Mouse (Mus musculus): ENCODE measurements around the gene Homez. TPM values are rescaled to one million over a fixed set of nuclear protein-coding genes. Genes with fewer than 3 reads are reported as not detected.

Gene Homez
- total RNA-seq, 2 experiments from 2014 or later = 12.2 to 16.5 TPM

Other genes with a start within 250 kb of the Homez start
- not detected for gene Psmb11, start 249.5 kb downstream of the Homez start, total RNA-seq (2021)
- gene Gm17606, start 230.0 kb downstream of the Homez start, total RNA-seq (2021) = not detected
- gene Cdh24, start 229.6 kb downstream of the Homez start, total RNA-seq (2021) = 1 to 10 TPM in 1 of 2 experiments, under 1 TPM in 1; 0.95 to 1.4 TPM
- gene 1700123O20Rik, start 184.7 kb downstream of the Homez start, total RNA-seq (2021) = 10 to 100 TPM; 40.6 to 42.1 TPM
- gene Acin1, start 184.0 kb downstream of the Homez start, total RNA-seq (2021) = 100 to 1,000 TPM; 140 to 178 TPM
- gene Gm29776, start 172.1 kb downstream of the Homez start, total RNA-seq (2021) = under 1 TPM in 1 of 2 experiments, not detected in 1; 0.23 TPM
- not detected for gene Cebpe, start 158.8 kb downstream of the Homez start, total RNA-seq (2021)
- 10 to 100 TPM; 28.1 to 56.8 TPM for gene Slc7a8, start 89.0 kb downstream of the Homez start, total RNA-seq (2021)
- gene Rnf212b, start 56.8 kb downstream of the Homez start, total RNA-seq (2021) = under 1 TPM; 0.43 to 0.56 TPM
- gene Ppp1r3e, start 6.6 kb upstream of the Homez start, total RNA-seq (2021) = 10 to 100 TPM; 17.8 to 19.2 TPM
- 10 to 100 TPM; 54.3 to 57.2 TPM for gene Bcl2l2, start 12.4 kb upstream of the Homez start, total RNA-seq (2021)
- 1 to 10 TPM in 1 of 2 experiments, not detected in 1; 2.0 TPM for gene Gm20521, start 12.5 kb upstream of the Homez start, total RNA-seq (2021)
- 100 to 1,000 TPM; 167 to 173 TPM for gene Pabpn1, start 21.5 kb upstream of the Homez start, total RNA-seq (2021)
- gene Slc22a17, start 42.2 kb upstream of the Homez start, total RNA-seq (2021) = 10 to 100 TPM; 28.0 to 37.6 TPM
- 1 to 10 TPM; 2.5 to 3.0 TPM for gene Efs, start 55.2 kb upstream of the Homez start, total RNA-seq (2021)
- gene Il25, start 61.7 kb upstream of the Homez start, total RNA-seq (2021) = not detected
- gene Cmtm5, start 65.3 kb upstream of the Homez start, total RNA-seq (2021) = under 1 TPM; 0.46 to 0.83 TPM
- not detected for gene Myh6, start 96.0 kb upstream of the Homez start, total RNA-seq (2021)
- not detected for gene Gm17428, start 106.0 kb upstream of the Homez start, total RNA-seq (2021)
- under 1 TPM in 1 of 2 experiments, not detected in 1; 0.49 TPM for gene Myh7, start 123.7 kb upstream of the Homez start, total RNA-seq (2021)
- gene Ngdn, start 144.5 kb upstream of the Homez start, total RNA-seq (2021) = 10 to 100 TPM; 34.6 to 44.8 TPM
- 1 to 10 TPM; 4.9 to 8.8 TPM for gene Zfhx2, start 221.4 kb upstream of the Homez start, total RNA-seq (2021)
- gene Thtpa, start 223.8 kb upstream of the Homez start, total RNA-seq (2021) = 10 to 100 TPM; 12.9 to 18.6 TPM
- gene Ap1g2, start 235.6 kb upstream of the Homez start, total RNA-seq (2021) = 10 to 100 TPM; 23.5 to 27.2 TPM
- 1 to 10 TPM; 2.2 to 2.3 TPM for gene Jph4, start 246.0 kb upstream of the Homez start, total RNA-seq (2021)

Measured in adrenal gland, postnatal 36 days (tissue).